Mouse (Mus musculus) layer of hippocampus, postnatal 10 days (tissue): ENCODE results near the gene Doc2b. TPM values are rescaled to one million over a fixed set of nuclear protein-coding genes. Genes with fewer than 3 reads are reported as not detected.
A peak's percentile ranks its signal among the peaks of the same experiment; 100 is the strongest.
"Not testable (repeated sequence)": the region's sequence is repeated elsewhere in the genome, so short reads cannot be mapped to it uniquely, and the experiment has no call there.

Source experiments
- DNase-seq, 2 experiments: peaks; one replicate each; pipeline ENCODE4 v3.0.0; 2021; ENCODE audit warnings: low spot score in 2 of 2
- total RNA-seq, 2 experiments: library from RNA; stranded (reverse); gene quantifications; 2 replicates each; pipeline ENCODE4 v1.2.3; 2021

The Doc2b gene
- total RNA-seq, 2 experiments from 2014 or later: 76.5 to 82.5 TPM

- no peak for DNase-seq
These were observed 57.9 kb downstream of the Doc2b start for GRCm38 (mm10) chr11:75737806-75738476.

DNA sequence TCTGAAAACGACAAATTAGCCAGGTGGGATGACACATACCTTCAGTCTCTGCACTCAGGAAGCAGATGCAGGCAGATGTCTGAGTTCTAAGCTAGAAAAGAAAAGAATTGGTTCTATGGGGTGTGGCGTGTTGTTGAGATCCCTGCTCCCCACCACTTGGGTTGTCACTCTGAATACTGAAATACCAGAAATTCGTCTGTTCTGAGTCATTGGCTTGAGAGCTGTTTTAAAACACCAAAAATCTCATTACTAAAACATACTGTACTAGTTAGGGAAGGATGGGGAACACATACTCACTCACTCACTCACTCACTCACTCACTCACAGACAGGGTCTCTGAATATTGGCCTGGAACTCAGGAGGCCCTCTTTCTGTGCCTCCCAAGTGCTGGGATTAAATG, 58.9 kb downstream of the Doc2b start:
- no peak for DNase-seq

DNA sequence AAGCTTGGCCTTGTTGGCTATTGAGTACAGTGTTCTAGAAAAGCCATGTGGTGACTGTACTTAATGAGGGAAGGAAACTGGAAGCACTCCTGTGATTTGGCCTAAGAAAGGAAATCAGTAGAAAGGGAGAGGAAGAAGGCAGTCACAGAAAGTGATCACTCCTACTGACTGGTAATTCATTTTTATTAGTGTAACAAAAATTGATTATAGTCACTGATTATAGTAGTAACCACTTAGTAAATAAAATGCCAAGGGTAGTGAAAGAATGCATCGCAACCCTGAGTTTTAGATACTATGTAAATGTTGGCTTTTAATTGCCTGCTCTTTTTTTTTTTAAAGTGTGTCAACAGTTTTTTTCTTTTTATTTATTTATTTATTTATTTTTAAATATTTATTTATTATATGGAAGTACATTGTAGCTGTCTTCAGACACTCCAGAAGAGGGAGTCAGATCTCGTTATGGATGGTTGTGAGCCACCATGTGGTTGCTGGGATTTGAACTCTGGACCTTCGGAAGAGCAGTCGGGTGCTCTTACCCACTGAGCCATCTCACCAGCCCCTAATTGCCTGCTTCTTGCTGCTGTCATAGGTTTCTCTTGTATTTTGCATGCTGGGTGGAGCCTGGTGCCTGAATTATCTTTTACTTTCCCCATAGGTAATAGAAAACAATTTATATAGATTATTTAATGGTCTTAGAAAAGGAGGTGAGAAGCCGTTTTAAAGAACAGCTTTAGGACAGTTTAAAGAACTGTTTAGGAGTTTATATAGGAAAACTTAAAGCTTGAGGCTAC, 60.2 kb downstream of the Doc2b start:
- no peak for DNase-seq

- DNase-seq: peak; percentile 84 to 86
These were observed 62.5 kb downstream of the Doc2b start for GRCm38 (mm10) chr11:75733227-75733940.

GRCm38 (mm10) chr11:75732434-75733226, 63.2 kb downstream of the Doc2b start, which contains the start of gene Ywhae:
TSS of gene Ywhae (plus strand) at chr11:75732869.
- peak; percentile 88 to 94 for DNase-seq

DNA sequence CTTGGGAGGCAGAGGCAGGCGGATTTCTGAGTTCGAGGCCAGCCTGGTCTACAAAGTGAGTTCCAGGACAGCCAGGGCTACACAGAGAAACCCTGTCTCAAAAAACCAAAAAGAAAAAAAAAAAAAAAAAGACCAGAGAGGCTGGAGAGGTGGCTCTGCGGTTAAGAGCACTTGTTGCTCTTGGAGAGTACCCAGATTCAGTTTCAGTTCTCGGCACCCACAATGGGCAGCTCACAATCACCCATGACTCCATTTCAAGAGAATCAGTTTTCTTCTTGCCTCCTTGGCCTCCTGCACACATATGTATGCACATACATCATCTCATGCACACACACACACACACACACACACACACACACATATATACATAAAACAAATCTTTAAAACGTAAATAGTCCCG, 68.2 kb downstream of the Doc2b start:
- DNase-seq: not testable (repeated sequence)

GRCm38 (mm10) chr11:75727168-75727567, 68.7 kb downstream of the Doc2b start:
- DNase-seq: no peak

GRCm38 (mm10) chr11:75722339-75722738, 73.5 kb downstream of the Doc2b start:
- DNase-seq: no peak

Other genes starting within 250 kb of the Doc2b start
- 100 to 1,000 TPM; 310 to 313 TPM for gene Pitpna, start 208.0 kb downstream of the Doc2b start, total RNA-seq
- 10 to 100 TPM; 47.4 to 49.7 TPM for gene Inpp5k, start 165.1 kb downstream of the Doc2b start, total RNA-seq
- 10 to 100 TPM; 27.6 to 27.9 TPM for gene Myo1c, start 145.5 kb downstream of the Doc2b start, total RNA-seq
- gene Crk, start 116.8 kb downstream of the Doc2b start, total RNA-seq: 100 to 1,000 TPM; 127 to 129 TPM
- gene Ywhae, start 63.2 kb downstream of the Doc2b start, total RNA-seq: 1,000 to 10,000 TPM; 1,501 to 1,604 TPM
- 1 to 10 TPM; 4.2 to 5.6 TPM for gene Rph3al, start 142.4 kb upstream of the Doc2b start, total RNA-seq
- gene 1700016K19Rik, start 203.9 kb upstream of the Doc2b start, total RNA-seq: 1 to 10 TPM; 3.1 to 4.8 TPM
- gene Rflnb, start 231.7 kb upstream of the Doc2b start, total RNA-seq: 10 to 100 TPM; 16.9 to 20.5 TPM